Mouse (Mus musculus): ENCODE measurements around the gene 3830406C13Rik. TPM values are rescaled to one million over a fixed set of nuclear protein-coding genes. Genes with fewer than 3 reads are reported as not detected.

3830406C13Rik gene
- total RNA-seq, 1 experiment: 8.3 TPM

DNA sequence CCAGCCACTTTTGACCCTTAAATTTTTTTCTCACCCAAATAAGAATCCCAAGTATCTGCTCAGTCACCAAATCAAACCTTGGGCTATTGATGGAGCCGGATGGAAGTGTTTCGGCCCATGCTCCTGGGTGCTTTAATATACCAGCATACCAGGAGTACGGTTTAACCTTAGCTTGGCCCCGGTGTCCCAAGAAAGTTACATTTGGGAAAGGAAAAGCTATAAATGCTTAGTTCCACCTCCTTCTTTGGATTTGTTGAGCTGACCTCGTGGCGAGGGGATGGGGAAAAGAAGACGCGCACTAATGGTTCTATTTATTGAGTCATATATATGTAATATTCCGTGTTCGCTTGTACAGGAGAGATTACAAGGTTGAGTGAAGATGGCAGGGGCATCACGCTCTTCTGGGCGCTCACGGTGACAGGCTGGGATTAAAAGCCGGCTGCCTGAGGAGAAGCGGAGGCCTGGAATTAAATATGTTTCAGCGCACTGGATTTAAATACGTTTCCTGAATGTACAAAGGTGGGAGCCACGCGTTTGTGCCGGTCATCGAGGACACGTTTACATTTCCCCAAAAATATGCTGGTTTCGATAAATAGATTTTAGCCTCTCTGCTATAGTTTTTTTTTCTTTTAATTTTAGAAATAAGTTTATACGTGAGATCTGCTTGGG lies 58.0 kb downstream of the 3830406C13Rik start:
- in situ Hi-C loops (cut with MboI; ENCODE audit: low sequenced_read_pairs in 2 of 2, unreplicated experiment in 2 of 2): no loop called here
- H3K36me3 ChIP-seq (ENCODE audit: control insufficient read depth, insufficient read depth, low read length, poor library complexity, severe bottlenecking): no peaks in the 10 kb centered on the region
- TF ChIP-seq MAFK (IDR thresholded peaks at IDR 0.05; ENCODE audit: insufficient read depth, low read depth, low read length): no peak
- H3K9ac ChIP-seq (ENCODE audit: insufficient read depth, low read depth, low read length, poor library complexity, severe bottlenecking): no peak overlapping the region
- no peak overlapping the region for H3K27ac ChIP-seq (ENCODE audit: insufficient read depth, low read depth, low read length, poor library complexity, severe bottlenecking)
- H3K4me1 ChIP-seq (ENCODE audit: control insufficient read depth in 2 of 2, insufficient read depth in 2 of 2, low read length in 2 of 2, poor library complexity in 1 of 2): peaks cover 3 to 9% of the 10 kb centered on the region in 2 experiments; a peak in 2 of 4 replicates
- no peaks in the 10 kb centered on the region for H3K9me3 ChIP-seq (ENCODE audit: control insufficient read depth, insufficient read depth, low read depth, low read length)
- H3K4me3 ChIP-seq (ENCODE audit: insufficient read depth in 1 of 2, low read depth in 1 of 2, low read length in 2 of 2, poor library complexity in 1 of 2, severe bottlenecking in 1 of 2): no peak overlapping the region
- DNase-seq (ENCODE audit: low read depth, low spot score): no peak

DNA sequence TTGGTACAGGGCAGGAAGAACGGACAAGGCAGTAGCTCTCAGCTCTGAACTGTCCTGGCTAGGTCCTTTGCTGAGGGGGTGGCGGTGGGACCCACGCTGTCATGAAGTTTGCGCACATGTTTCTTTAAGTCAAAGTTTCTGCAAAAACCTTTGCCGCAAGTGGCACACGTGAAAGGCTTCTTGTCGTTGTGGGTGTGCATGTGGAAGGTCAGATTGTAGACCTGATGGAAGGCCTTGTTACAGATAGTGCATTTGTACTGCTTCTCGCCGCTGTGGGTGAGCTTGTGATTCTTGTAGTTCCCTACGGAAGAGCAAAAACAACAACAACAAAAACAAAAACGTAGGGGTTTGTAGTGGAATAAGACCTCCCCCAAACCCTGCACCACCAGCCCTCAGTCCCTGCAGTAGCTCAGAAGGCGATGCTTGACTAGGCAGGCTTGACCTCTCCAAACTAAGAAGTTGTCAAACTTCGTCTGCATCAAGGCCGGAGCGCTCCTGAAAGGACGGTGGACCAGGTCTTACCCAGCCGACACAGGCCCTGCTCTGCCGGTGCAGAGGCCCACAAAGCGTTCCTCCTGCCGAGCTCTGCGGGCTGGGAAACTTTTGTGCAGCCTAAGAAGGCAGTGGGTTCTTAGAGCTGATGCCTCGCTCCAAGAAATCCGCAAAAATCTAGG lies 58.6 kb downstream of the 3830406C13Rik start:
- H3K36me3 ChIP-seq (ENCODE audit: control insufficient read depth, insufficient read depth, low read length, poor library complexity, severe bottlenecking): no peaks in the 10 kb centered on the region
- H3K27ac ChIP-seq (ENCODE audit: insufficient read depth, low read depth, low read length, poor library complexity, severe bottlenecking): no peak overlapping the region
- in situ Hi-C loops (cut with MboI; ENCODE audit: low sequenced_read_pairs in 2 of 2, unreplicated experiment in 2 of 2): no loop called here
- no peak for DNase-seq (ENCODE audit: low read depth, low spot score)
- no peak for TF ChIP-seq MAFK (IDR thresholded peaks at IDR 0.05; ENCODE audit: insufficient read depth, low read depth, low read length)
- TF ChIP-seq ZNF384 (IDR thresholded peaks at IDR 0.05; ENCODE audit: low read depth, low read length): no peak
- no peaks in the 10 kb centered on the region for H3K9me3 ChIP-seq (ENCODE audit: control insufficient read depth, insufficient read depth, low read depth, low read length)
- H3K4me1 ChIP-seq (ENCODE audit: control insufficient read depth in 2 of 2, insufficient read depth in 2 of 2, low read length in 2 of 2, poor library complexity in 1 of 2): peaks cover 3 to 9% of the 10 kb centered on the region in 2 experiments; a peak in 2 of 4 replicates
- no peak overlapping the region for H3K9ac ChIP-seq (ENCODE audit: insufficient read depth, low read depth, low read length, poor library complexity, severe bottlenecking)
- H3K4me3 ChIP-seq (ENCODE audit: insufficient read depth in 1 of 2, low read depth in 1 of 2, low read length in 2 of 2, poor library complexity in 1 of 2, severe bottlenecking in 1 of 2): no peak overlapping the region

DNA sequence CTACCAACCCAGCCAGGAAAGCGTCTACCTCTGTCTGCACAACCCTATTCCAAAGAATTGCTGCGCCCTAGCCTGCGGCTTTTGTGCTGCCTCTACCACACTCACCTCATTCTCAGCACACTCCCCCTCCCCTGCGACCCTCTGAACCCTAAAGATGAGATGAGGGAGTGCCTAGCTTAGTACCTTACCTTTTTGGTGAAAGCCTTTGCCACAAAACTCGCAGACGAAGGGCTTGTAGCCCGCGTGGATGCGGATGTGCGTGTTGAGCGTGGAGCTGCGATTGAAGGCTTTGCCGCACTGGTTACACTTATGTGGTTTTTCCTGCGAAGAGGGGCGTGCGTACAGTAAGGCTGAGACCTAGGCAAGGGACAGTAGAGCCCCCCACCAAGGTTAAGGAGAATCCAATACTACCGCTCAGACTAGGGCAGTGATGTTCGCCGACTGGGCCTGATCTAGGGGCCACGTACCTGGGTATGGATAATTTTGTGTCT lies 59.5 kb downstream of the 3830406C13Rik start:
- no peak overlapping the region for H3K9ac ChIP-seq (ENCODE audit: insufficient read depth, low read depth, low read length, poor library complexity, severe bottlenecking)
- H3K36me3 ChIP-seq (ENCODE audit: control insufficient read depth, insufficient read depth, low read length, poor library complexity, severe bottlenecking): no peaks in the 10 kb centered on the region
- in situ Hi-C loops (cut with MboI; ENCODE audit: low sequenced_read_pairs in 2 of 2, unreplicated experiment in 2 of 2): no loop called here
- H3K4me3 ChIP-seq (ENCODE audit: insufficient read depth in 1 of 2, low read depth in 1 of 2, low read length in 2 of 2, poor library complexity in 1 of 2, severe bottlenecking in 1 of 2): no peak overlapping the region; a peak in 1 of 4 replicates
- TF ChIP-seq ZC3H11A (IDR thresholded peaks at IDR 0.05; ENCODE audit: borderline replicate concordance, low read depth, low read length) (no peak), HCFC1 (IDR thresholded peaks at IDR 0.05; ENCODE audit: borderline replicate concordance, insufficient read depth, low read length) (no peak), CHD2 (IDR thresholded peaks at IDR 0.05; ENCODE audit: low read depth, low read length) (no peak), MAFK (IDR thresholded peaks at IDR 0.05; ENCODE audit: insufficient read depth, low read depth, low read length) (no peak), ZNF384 (IDR thresholded peaks at IDR 0.05; ENCODE audit: low read depth, low read length) (no peak)
- no peaks in the 10 kb centered on the region for H3K9me3 ChIP-seq (ENCODE audit: control insufficient read depth, insufficient read depth, low read depth, low read length)
- peaks cover under 1 to 5% of the 10 kb centered on the region in 2 experiments; a peak in 2 of 4 replicates for H3K4me1 ChIP-seq (ENCODE audit: control insufficient read depth in 2 of 2, insufficient read depth in 2 of 2, low read length in 2 of 2, poor library complexity in 1 of 2)
- H3K27ac ChIP-seq (ENCODE audit: insufficient read depth, low read depth, low read length, poor library complexity, severe bottlenecking): no peak overlapping the region
- DNase-seq (ENCODE audit: low read depth, low spot score): no peak

DNA sequence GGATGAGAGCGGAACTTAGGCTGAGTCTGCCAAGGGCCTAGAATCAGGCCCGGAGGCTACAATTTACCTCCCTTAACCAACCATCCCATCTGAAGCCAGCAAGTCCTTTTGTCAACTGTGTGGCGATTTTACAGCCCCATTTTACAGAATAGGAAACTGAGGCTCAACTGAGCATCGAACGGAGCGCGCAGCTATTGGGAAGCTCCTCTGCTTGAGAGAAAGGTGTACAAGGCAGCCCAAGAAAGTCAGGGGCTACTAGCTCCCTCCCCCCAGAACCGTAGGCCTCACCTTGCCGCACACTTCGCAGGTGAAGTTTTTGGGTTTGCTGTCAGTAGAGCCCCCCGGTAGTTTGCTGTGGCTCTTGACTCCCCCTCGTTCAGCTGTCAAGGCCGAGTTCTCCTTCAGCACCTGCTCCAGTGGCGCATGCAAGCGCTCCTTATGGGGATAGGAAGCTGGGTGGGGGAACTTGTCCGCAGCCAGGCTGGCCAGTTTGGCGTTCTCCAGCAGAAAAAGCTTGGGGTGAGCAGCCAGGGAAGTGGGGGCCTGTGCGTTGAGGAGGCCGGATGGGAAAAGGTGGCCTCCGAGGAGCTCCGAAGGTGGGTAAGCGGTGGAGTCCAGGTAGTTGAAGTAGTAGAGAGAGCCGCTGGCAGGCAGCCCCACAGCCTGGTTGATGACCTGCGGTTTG lies 60.2 kb downstream of the 3830406C13Rik start:
- Histone ChIP-seq H3K9ac (ENCODE audit: insufficient read depth, low read depth, low read length, poor library complexity, severe bottlenecking) (no peak overlapping the region), H3K4me1 (ENCODE audit: control insufficient read depth in 2 of 2, insufficient read depth in 2 of 2, low read length in 2 of 2, poor library complexity in 1 of 2) (peaks cover 0 to 5% of the 10 kb centered on the region in 2 experiments; a peak in 1 of 4 replicates), H3K9me3 (ENCODE audit: control insufficient read depth, insufficient read depth, low read depth, low read length) (no peaks in the 10 kb centered on the region), H3K36me3 (ENCODE audit: control insufficient read depth, insufficient read depth, low read length, poor library complexity, severe bottlenecking) (no peaks in the 10 kb centered on the region), H3K27ac (ENCODE audit: insufficient read depth, low read depth, low read length, poor library complexity, severe bottlenecking) (no peak overlapping the region), H3K4me3 (ENCODE audit: insufficient read depth in 1 of 2, low read depth in 1 of 2, low read length in 2 of 2, poor library complexity in 1 of 2, severe bottlenecking in 1 of 2) (peak overlapping the region; percentile 13 to 25; a peak in 2 of 4 replicates)
- in situ Hi-C loops (cut with MboI; ENCODE audit: low sequenced_read_pairs in 2 of 2, unreplicated experiment in 2 of 2): no loop called here
- TF ChIP-seq MAFK (IDR thresholded peaks at IDR 0.05; ENCODE audit: insufficient read depth, low read depth, low read length) (no peak), ZNF384 (IDR thresholded peaks at IDR 0.05; ENCODE audit: low read depth, low read length) (no peak), HCFC1 (IDR thresholded peaks at IDR 0.05; ENCODE audit: borderline replicate concordance, insufficient read depth, low read length) (no peak), ZC3H11A (IDR thresholded peaks at IDR 0.05; ENCODE audit: borderline replicate concordance, low read depth, low read length) (no peak), CHD2 (IDR thresholded peaks at IDR 0.05; ENCODE audit: low read depth, low read length) (no peak)
- no peak for DNase-seq (ENCODE audit: low read depth, low spot score)

All from ES-E14 (cell line).